Mouse (Mus musculus) cerebellum, postnatal 14 days (tissue): Measurements from ENCODE around the gene Shroom4.

Source experiments
- DNase-seq, 2 experiments: peaks; one replicate each; pipeline ENCODE4 v3.0.0; 2021; ENCODE audit warnings: mixed read lengths in 2 of 2

Shroom4 gene

GRCm38 (mm10) chrX:6496374-6496773 lies 96.7 kb downstream of the Shroom4 start:
- DNase-seq = peak in 1 of 2 experiments; percentile 19

- no peak for DNase-seq
Observed at GRCm38 (mm10) chrX:6501850-6502249, 102.2 kb downstream of the Shroom4 start.

- no peak for DNase-seq
Observed at GRCm38 (mm10) chrX:6517217-6517616, 117.6 kb downstream of the Shroom4 start.

- no peak for DNase-seq
Observed at GRCm38 (mm10) chrX:6518421-6518820, 118.8 kb downstream of the Shroom4 start.

GRCm38 (mm10) chrX:6522935-6523334 lies 123.3 kb downstream of the Shroom4 start:
- DNase-seq = peak; percentile 43 to 55

GRCm38 (mm10) chrX:6536636-6537035 lies 137.0 kb downstream of the Shroom4 start:
- no peak for DNase-seq

GRCm38 (mm10) chrX:6537689-6538088 lies 138.0 kb downstream of the Shroom4 start:
- no peak for DNase-seq

- no peak for DNase-seq
Observed at GRCm38 (mm10) chrX:6565066-6565465, 165.4 kb downstream of the Shroom4 start.

- DNase-seq = no peak
Observed at GRCm38 (mm10) chrX:6574511-6574910, 174.9 kb downstream of the Shroom4 start.

GRCm38 (mm10) chrX:6577001-6577400 lies 177.3 kb downstream of the Shroom4 start:
- DNase-seq = no peak

- peak in 1 of 2 experiments; percentile 16 for DNase-seq
Observed at GRCm38 (mm10) chrX:6580671-6581070, 181.0 kb downstream of the Shroom4 start.

- DNase-seq = no peak
Observed at GRCm38 (mm10) chrX:6581181-6581580, 181.5 kb downstream of the Shroom4 start.

GRCm38 (mm10) chrX:6582646-6583045 lies 183.0 kb downstream of the Shroom4 start:
- DNase-seq = peak; percentile 7 to 11

GRCm38 (mm10) chrX:6594183-6594582 lies 194.5 kb downstream of the Shroom4 start:
- no peak for DNase-seq

- DNase-seq = peak; percentile 31 to 39
Observed at GRCm38 (mm10) chrX:6654024-6654423, 254.4 kb downstream of the Shroom4 start.

GRCm38 (mm10) chrX:6658820-6659324 lies 259.2 kb downstream of the Shroom4 start:
- no peak for DNase-seq
